In the genomic region with DNA sequence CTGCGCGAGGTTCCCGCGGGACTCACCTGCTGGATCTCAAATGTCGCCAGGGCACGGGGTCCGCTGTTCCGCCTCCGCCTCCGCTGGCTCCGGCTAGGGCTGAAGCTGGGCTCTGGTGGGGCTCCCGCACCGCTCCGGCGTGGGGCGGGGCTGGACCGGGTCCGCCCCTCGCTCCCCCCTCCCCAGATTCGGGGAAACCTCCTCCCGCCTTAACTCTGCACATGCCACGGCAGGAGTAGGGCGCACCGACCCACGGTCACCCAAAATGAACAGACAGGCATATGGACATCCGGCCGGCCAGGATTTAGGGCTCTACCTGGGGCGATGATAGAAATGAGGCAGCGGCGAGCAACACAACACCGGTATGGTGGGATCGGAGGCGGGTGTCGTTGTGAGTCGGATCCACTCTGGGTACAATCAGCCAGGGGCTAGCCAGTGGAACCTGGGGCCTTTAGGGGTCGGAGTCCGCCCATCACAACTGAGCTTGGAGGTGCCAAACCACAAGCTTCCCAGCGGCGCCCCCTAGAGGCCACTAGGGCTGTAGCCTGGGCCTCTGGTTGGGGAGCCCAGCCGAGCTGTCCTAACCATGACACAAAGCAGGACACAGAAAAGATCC, we compare ENCODE assay signal across 2 mouse cellular contexts.
TF ChIP-seq lines count a peak whose summit lies in the region.

No protein-coding gene starts in this region.

TF ChIP-seq in C2C12, 6 proteins besides CTCF, POLR2A, EP300 and RAD21 (continued from another document):
- TF ChIP-seq MYOG (IDR thresholded peaks at IDR 0.05; ENCODE audit: control insufficient read depth, extremely low read depth, insufficient read length) (no peak), FOSL1 (IDR thresholded peaks at IDR 0.05; ENCODE audit: insufficient read depth, low read length, poor library complexity, severe bottlenecking) (no peak), MYOD1 (IDR thresholded peaks at IDR 0.05; ENCODE audit: control insufficient read depth, insufficient read length, low read depth) (no peak), MAX (IDR thresholded peaks at IDR 0.05) (no peak)
TF ChIP-seq in C2C12: peak in this region for 0.

TF ChIP-seq in myocyte, 11 proteins besides CTCF, POLR2A, EP300 and RAD21 (continued from another document):
- TF ChIP-seq CEBPB (IDR thresholded peaks at IDR 0.05; ENCODE audit: insufficient read depth, poor library complexity, severe bottlenecking) (no peak), MYOG (IDR thresholded peaks at IDR 0.05; ENCODE audit: control insufficient read depth in 1 of 3, insufficient read depth in 1 of 3, insufficient read length in 2 of 3, low read depth in 2 of 3) (no peak), E2F4 (IDR thresholded peaks at IDR 0.05; ENCODE audit: insufficient read depth) (no peak), REST (IDR thresholded peaks at IDR 0.05; ENCODE audit: insufficient read depth, insufficient read length) (no peak), POLR2AphosphoS2 (IDR thresholded peaks at IDR 0.05; ENCODE audit: insufficient read length, low read depth) (no peak), MAX (IDR thresholded peaks at IDR 0.05; ENCODE audit: low read depth) (no peak), MYOD1 (IDR thresholded peaks at IDR 0.05; ENCODE audit: control insufficient read depth in 1 of 3, insufficient read length in 2 of 3, low read depth in 2 of 3) (no peak), SRF (IDR thresholded peaks at IDR 0.05; ENCODE audit: control insufficient read depth, insufficient read length, low read depth) (no peak), TCF12 (IDR thresholded peaks at IDR 0.05; ENCODE audit: insufficient read depth, poor library complexity, severe bottlenecking) (no peak), USF1 (IDR thresholded peaks at IDR 0.05; ENCODE audit: low read depth) (no peak)
